Mouse (Mus musculus): ENCODE results near the gene Sema3b. TPM values are rescaled to one million over a fixed set of nuclear protein-coding genes. Genes with fewer than 3 reads are reported as not detected.

The Sema3b gene
- polyA plus RNA-seq (2012; rRNA removed): 33.8 and 37.7 TPM in 2 replicates

DNA sequence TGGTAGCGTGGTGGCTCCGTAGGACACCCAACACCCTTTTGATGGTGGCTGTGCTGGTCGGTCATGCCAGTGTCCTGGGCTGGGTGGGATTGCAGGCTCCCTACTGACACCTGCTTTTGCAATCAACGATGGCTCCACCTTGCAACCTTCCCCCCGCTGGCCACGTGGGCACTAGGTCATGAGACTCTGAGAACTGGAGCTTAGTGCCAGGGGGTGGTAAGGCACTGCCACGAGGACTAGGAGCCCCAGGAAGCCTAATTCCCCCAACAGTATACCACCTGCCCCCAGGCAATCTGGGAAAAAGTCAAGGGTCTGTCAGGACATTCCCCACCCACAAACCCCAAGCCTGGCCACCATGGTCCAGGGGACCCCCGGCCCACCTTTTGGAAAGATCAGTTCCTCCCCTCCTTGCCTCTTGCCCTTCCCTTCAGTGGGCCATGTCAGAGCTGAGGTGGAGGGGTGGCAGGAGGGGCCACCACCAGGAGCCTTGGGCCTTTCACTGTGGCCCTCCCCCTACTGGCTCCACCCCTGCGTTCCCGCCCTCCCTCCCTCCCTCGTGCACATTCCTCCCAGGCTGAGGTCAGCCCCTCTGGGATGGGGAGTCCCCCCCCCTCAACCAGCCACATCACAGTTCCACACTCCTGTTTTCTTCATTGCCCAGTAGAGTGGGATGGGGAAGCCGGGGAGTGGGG, at the start of gene Sema3b:
Gene Sema3b (minus strand): TSS at position 489 of the 692 bp plus-strand sequence.

DNA sequence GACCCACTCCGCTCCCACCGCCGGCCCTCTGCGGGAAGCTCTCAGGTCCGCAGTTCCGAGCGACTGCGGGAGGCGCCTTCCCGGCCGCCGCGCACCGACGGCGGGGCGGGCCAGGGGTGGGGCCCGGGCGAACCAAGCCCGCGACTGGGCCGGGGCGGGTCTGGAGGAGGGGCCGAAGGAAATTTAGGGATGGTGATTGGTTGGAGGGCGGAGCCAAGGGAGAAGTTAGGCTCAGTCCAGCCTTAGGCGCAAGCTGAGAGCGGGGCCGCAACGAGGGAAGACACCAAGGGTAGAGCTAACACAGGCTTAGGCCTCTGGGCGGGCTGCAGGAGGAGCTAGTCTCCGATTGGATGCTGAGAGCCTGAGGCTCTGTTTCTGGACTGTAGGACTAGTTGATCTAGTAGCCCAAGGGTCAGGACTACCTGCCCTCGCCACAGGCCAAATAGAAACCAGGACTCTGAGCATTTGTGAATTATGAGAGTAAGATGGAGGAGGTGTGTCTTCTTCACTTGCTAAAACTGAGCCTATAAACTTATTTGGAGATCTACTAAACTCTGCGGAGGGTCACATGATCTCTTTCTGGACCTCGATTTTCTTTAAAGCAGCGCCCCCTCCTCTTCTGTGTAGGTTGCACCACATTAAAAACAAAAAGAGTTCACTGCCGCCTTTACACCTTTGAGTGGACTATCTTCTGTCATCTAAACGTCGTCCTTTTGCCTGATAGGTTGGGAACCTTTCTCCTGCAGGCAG, 26.4 kb upstream of the Sema3b start, which contains the start of gene Gnai2:
Gene Gnai2 (minus strand): TSS at position 89 of the 750 bp plus-strand sequence.

DNA sequence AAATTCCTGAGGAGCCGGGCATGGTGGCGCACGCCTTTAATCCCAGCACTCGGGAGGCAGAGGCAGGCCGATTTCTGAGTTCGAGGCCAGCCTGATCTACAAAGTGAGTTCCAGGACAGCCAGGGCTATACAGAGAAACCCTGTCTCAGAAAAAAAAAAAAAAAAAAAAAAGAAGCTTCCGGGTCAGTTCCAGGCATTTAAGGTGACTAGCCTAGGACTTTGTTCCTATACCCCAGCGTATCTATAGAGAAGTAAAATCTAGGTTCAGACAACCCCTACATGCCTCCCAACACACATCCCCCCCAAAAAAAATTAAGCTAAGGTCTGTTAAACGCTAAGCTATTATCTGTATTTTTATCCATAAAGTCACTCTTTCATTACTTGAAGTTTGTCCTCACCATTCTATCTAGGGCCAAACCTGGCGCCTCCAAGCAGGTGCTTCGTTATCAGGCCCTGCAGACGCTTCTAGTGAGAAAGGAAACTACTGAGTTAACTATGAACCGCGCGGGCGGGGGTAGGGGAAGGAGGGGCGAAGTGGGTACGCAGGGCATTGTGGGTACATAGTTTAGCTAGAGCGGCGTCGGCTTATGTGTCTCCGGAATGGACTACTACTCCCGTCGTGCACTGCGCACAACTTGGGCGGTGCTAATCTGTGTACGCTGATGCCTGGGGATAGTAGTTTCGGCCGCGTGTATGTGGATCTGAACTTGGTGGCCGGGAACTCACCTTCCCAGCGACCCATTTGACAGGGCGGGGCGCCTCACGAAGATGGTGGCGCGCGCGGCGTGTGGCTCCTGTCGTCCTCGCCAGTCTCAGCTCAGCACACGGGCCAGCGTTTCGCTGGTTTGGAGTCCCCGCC, 21.8 kb downstream of the Sema3b start, which contains the start of gene Ifrd2:
Gene Ifrd2 (plus strand): TSS at position 669 of the 859 bp plus-strand sequence.

DNA sequence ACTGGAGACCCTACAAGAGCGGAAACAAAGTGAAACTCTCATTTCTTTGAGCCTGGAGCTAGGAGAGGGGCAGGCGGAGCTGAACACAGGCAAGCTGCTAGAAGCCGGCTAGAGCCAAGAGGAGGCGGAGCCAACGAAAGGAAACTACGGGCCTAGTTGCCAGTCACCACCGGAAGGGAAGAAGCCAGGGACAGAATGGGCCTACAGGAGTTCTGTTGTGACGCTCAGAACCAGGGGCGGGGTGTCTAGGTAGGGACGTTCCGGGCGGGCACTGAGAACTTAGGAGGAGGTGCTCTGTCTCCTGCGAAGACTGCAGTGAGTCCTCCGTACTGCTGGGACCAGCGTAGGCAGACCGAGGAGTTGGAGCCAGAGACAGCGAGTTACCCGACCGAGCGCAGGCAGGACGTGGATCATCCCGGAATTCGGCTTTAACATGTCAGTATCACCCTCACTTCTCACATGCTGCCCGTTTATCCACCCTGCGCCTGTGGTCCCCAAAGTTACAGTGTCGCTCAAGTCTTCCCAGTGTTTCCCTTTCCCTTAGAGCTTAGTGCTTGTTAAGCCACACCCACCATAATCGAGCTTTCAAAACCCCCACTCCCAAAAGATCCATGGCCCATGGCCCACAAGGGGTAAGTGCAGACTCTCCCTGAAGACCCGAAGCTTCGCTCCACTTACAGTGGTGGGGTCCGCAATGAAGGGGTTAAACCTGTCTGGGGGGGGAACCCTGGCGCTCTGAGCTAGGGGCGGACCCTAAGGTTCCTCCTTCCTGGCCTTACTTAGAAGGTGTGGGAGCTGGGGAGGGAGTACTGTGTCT, 28.3 kb downstream of the Sema3b start, which contains the start of gene Hyal3:
Gene Hyal3 (plus strand): TSS at position 318 of the 817 bp plus-strand sequence.

DNA sequence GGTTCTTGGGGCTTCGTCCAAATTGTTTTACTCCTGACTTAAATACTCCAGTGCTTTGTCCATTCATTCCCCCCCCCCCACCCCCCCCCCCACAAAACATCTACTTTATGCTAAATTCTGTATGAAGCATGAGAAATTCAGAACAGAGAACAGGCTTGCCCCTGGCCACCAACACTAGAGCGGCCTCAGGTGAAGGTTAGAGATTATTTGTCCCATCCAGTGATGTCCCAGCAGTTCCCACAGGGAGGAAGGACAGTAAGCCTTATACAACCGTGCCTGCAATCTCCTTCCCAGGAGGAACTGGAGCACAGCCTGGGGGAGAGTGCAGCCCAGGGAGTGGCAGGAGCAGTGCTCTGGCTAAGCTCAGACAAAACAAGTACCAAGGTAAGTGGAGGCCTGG, 30.4 kb downstream of the Sema3b start, which contains the start of gene Naa80:
Gene Naa80 (plus strand): TSS at position 301 of the 400 bp plus-strand sequence.

DNA sequence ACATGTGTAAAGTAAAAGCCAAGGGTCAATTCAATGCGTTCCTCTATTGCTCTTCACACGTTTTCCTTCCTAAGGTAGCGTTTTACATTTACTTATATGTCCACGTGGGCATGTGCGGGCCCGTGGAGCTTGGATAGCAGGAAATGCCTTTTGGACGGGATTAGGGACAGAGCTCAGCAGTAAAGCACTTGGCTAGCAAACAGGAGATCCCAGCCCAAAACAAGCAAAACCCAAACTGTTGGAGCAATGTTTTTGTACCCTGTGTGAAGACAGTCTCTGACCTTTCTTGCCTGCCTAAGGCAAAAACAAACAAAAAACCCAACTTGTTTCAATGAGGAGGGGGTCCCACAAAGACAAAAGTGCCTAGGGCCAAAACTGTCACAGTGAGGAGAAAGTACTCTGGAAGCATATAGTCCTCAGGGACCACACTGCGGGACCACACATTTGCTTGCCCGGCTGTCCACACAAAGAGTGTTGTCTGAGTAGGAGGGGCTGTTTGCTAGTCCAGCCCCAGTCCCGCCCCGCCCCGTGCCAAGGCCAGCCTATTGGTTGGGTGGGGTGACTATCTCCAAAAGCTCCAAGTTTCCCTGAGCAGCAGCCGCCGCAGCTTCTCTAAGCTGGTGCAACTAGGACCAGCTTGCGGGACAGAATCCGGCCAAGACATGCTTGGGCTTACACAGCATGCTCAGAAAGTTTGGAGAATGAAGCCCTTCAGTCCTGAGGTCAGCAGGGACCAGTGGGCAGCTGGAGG, 32.5 kb downstream of the Sema3b start, which contains the start of gene Hyal1:
Gene Hyal1 (plus strand): TSS at position 571 of the 751 bp plus-strand sequence.

DNA sequence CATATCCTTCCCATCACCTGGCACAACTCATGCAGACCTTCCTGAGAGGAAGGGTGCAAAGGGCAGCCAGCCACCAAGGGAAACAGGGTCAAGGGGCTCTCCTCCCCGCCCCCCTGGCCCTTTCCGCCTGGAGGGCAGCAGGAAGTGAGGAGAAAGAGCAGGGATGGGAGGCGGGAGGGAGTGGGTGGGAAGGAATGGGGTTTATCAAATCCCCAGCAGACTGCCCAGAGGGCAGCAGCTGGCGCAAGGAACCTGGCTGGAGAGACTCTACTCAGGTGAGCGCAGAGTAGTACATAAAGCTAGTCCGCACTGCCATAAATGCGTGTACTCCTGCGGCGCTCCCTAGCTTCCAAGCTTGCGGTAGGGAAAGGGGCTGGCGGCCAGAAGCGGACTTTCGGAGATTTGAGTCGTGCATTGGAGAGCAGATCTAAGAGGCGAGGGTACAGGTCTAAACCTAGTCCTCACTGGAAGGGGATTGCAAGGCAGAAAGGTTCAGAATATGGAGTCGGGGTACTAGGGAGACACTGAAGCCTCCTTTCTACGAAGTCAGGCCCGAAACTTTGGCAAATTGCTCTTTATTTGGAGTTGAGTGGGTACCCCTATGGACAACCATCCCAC, 41.2 kb downstream of the Sema3b start, which contains the start of gene Hyal2:
Gene Hyal2 (plus strand): TSS at position 244 of the 618 bp plus-strand sequence.

DNA sequence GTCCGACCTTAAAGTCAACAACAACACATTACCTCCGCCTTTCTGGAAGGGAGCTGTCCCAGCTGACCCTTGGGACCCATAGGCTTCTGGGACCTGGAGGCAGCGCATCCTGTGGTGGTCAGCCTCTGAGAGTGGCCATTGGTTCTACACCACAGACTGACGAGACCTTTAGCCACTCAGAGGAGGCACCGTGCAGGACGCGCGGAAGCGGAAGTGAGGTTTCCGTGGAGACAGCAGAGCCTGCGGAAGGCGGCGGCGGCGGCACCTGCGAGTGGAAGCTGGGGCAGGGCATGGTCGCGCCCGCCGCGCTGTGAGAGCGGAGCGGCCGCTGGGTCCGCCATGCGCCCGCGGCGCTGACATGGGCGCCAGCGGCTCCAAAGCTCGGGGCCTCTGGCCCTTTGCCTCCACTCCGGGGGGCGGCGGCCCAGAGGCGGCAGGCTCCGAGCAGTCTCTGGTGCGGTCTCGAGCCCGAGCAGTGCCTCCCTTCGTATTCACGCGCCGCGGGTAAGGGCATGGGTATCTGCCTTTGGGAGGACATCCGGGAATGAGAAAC, 45.9 kb downstream of the Sema3b start, which contains the start of gene Tusc2:
Gene Tusc2 (plus strand): TSS at position 227 of the 553 bp plus-strand sequence.

DNA sequence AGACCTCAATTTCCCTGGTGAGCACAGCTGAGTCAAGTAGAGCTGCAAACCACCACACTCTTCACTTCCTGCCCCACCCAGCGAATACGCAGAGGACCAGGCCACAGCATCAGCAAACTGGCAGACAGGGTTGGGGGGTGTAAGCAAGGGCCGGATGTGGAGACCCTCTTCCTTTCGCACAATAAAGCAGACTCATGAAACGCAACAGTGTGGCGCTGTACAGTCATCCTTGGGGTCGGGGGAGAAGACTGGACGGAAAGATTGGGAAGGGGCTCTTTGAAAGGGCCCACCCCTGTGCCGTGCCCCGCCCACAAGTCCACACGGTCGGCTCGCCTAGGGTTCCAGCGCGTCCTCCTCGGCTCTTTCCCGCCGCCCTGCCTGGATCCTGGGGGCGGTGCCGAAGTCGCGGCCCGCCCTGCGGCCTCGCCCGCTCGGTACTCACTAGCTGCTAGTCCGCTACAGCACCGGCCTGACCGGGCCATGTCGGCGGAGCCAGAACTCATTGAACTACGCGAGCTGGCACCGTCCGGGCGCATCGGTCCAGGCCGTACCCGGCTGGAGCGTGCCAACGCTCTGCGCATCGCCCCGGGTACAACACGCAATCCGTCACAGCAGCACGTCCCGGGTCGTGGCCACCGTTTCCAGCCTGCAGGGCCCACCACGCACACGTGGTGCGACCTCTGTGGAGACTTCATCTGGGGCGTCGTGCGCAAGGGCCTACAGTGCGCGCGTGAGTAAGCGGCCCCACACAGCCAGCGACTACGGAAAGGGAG, 57.7 kb downstream of the Sema3b start, which contains the start of gene Rassf1:
Gene Rassf1 (plus strand): TSS at position 439 of the 773 bp plus-strand sequence.

Other genes starting within 250 kb of the Sema3b start
- gene Cacna2d2, start 209.6 kb downstream of the Sema3b start, polyA plus RNA-seq (2012; rRNA removed): 4.9 and 5.3 TPM in 2 replicates
- 86.5 and 92.7 TPM in 2 replicates for gene Tmem115, start 75.3 kb downstream of the Sema3b start, polyA plus RNA-seq (2012; rRNA removed)
- gene Cyb561d2, start 67.0 kb downstream of the Sema3b start, polyA plus RNA-seq (2012; rRNA removed): 70.4 and 85.0 TPM in 2 replicates
- gene Nprl2, start 67.0 kb downstream of the Sema3b start, polyA plus RNA-seq (2012; rRNA removed): 31.6 and 40.4 TPM in 2 replicates
- 13.6 and 15.0 TPM in 2 replicates for gene Zmynd10, start 61.9 kb downstream of the Sema3b start, polyA plus RNA-seq (2012; rRNA removed)
- 40.1 and 43.3 TPM in 2 replicates for gene Rassf1, start 57.7 kb downstream of the Sema3b start, polyA plus RNA-seq (2012; rRNA removed)
- gene Tusc2, start 46.0 kb downstream of the Sema3b start, polyA plus RNA-seq (2012; rRNA removed): 74.2 and 84.8 TPM in 2 replicates
- gene Hyal2, start 41.3 kb downstream of the Sema3b start, polyA plus RNA-seq (2012; rRNA removed): 121 and 127 TPM in 2 replicates
- gene Hyal1, start 32.3 kb downstream of the Sema3b start, polyA plus RNA-seq (2012; rRNA removed): 12.8 and 16.7 TPM in 2 replicates
- gene Naa80, start 30.3 kb downstream of the Sema3b start, polyA plus RNA-seq (2012; rRNA removed): 97.2 and 99.9 TPM in 2 replicates
- 1.7 and 2.0 TPM in 2 replicates for gene Hyal3, start 28.4 kb downstream of the Sema3b start, polyA plus RNA-seq (2012; rRNA removed)
- 62.0 and 68.5 TPM in 2 replicates for gene Ifrd2, start 21.6 kb downstream of the Sema3b start, polyA plus RNA-seq (2012; rRNA removed)
- 769 and 826 TPM in 2 replicates for gene Gnai2, start 26.1 kb upstream of the Sema3b start, polyA plus RNA-seq (2012; rRNA removed)
- 286 and 357 TPM in 2 replicates for gene Slc38a3, start 60.3 kb upstream of the Sema3b start, polyA plus RNA-seq (2012; rRNA removed)
- gene Gnat1, start 70.5 kb upstream of the Sema3b start, polyA plus RNA-seq (2012; rRNA removed): 0.17 and 0.21 TPM in 2 replicates
- gene Sema3f, start 101.2 kb upstream of the Sema3b start, polyA plus RNA-seq (2012; rRNA removed): 123 and 153 TPM in 2 replicates
- 69.0 and 96.6 TPM in 2 replicates for gene Rbm5, start 161.8 kb upstream of the Sema3b start, polyA plus RNA-seq (2012; rRNA removed)